Mouse (Mus musculus) hematopoietic stem cell, adult 5-6 weeks (primary cell): ENCODE measurements around the gene Casq1. TPM values are rescaled to one million over a fixed set of nuclear protein-coding genes. Genes with fewer than 3 reads are reported as not detected.

Source experiments
- ATAC-seq, 2 experiments: fragments of 125-278 bp in 1 of 2; replicated peaks in 1 of 2; 2 replicates each; pipeline ENCODE4 v1.8.0; 2016 to 2017; ENCODE audit warnings: inconsistent platforms in 2 of 2, mild to moderate bottlenecking in 2 of 2, moderate number of reproducible peaks in 2 of 2, low read depth in 1 of 2, moderate TSS enrichment in 1 of 2; ENCODE audit not compliant: low FRiP score in 2 of 2, poor library complexity in 2 of 2, severe bottlenecking in 2 of 2, insufficient read depth in 1 of 2, low TSS enrichment in 1 of 2
- total RNA-seq: library from RNA; stranded (forward); fragments of 172-1452, 232-1000 nt; gene quantifications from 2 replicates; pipeline ENCODE4 v1.2.3, GENCODE M21; 2017

The Casq1 gene
- total RNA-seq, 1 experiment from 2014 or later, result not detected

- no peak for ATAC-seq
Measured at GRCm38 (mm10) chr1:172194435-172194834, 25.2 kb downstream of the Casq1 start.

- ATAC-seq, result no peak
Measured at GRCm38 (mm10) chr1:172192217-172192616, 27.5 kb downstream of the Casq1 start.

- ATAC-seq, result no peak
Measured at GRCm38 (mm10) chr1:172191578-172191977, 28.1 kb downstream of the Casq1 start.

GRCm38 (mm10) chr1:172188891-172189290, 30.8 kb downstream of the Casq1 start:
- ATAC-seq, result peak; percentile 75; a peak in 3 of 4 replicates

- 0 out of 4 replicates have a peak, but pooled peaks of 1 of the 2 experiments have one; percentile 55 for ATAC-seq
Measured at GRCm38 (mm10) chr1:172186401-172187289, 33.0 kb downstream of the Casq1 start.

GRCm38 (mm10) chr1:172183915-172184314, 35.8 kb downstream of the Casq1 start:
- no peak for ATAC-seq

- no peak for ATAC-seq
Measured at GRCm38 (mm10) chr1:172183056-172183455, 36.6 kb downstream of the Casq1 start.

- ATAC-seq, result no peak
Measured at GRCm38 (mm10) chr1:172181777-172182176, 37.9 kb downstream of the Casq1 start.

GRCm38 (mm10) chr1:172180881-172181280, 38.8 kb downstream of the Casq1 start:
- ATAC-seq, result no peak

- ATAC-seq, result no peak
Measured at GRCm38 (mm10) chr1:172179102-172179501, 40.6 kb downstream of the Casq1 start.

- no peak for ATAC-seq
Measured at GRCm38 (mm10) chr1:172177791-172178190, 41.9 kb downstream of the Casq1 start.

GRCm38 (mm10) chr1:172173181-172173580, 46.5 kb downstream of the Casq1 start:
- no peak for ATAC-seq

- ATAC-seq, result no peak
Measured at GRCm38 (mm10) chr1:172172381-172172780, 47.3 kb downstream of the Casq1 start.

- ATAC-seq, result no peak
Measured at GRCm38 (mm10) chr1:172169809-172170208, 49.9 kb downstream of the Casq1 start.

- ATAC-seq, result no peak
Measured at GRCm38 (mm10) chr1:172167911-172168310, 51.8 kb downstream of the Casq1 start.

GRCm38 (mm10) chr1:172162959-172163358, 56.7 kb downstream of the Casq1 start:
- no peak for ATAC-seq

- 0 out of 4 replicates have a peak, but pooled peaks of 1 of the 2 experiments have one; percentile 53 for ATAC-seq
Measured at GRCm38 (mm10) chr1:172162009-172162408, 57.7 kb downstream of the Casq1 start.

GRCm38 (mm10) chr1:172160508-172160907, 59.2 kb downstream of the Casq1 start:
- ATAC-seq, result no peak

- ATAC-seq, result no peak
Measured at GRCm38 (mm10) chr1:172159970-172160369, 59.7 kb downstream of the Casq1 start.
